Mouse (Mus musculus): ENCODE measurements around the gene Palb2. TPM values are rescaled to one million over a fixed set of nuclear protein-coding genes. Genes with fewer than 3 reads are reported as not detected.
"Not testable (repeated sequence)": the region's sequence is repeated elsewhere in the genome, so short reads cannot be mapped to it uniquely, and the experiment has no call there.

Palb2 gene
- polyA plus RNA-seq, 1 experiment from 2014 or later: 15.7 TPM

- Histone ChIP-seq H3K4me3 (no peak overlapping the region), H3K27ac (no peak overlapping the region), H3K9ac (no peak overlapping the region), H3K4me2 (no peak overlapping the region), H3K36me3 (ENCODE audit: poor library complexity, severe bottlenecking) (peaks cover 84% of the 10 kb centered on the region), H3K9me3 (replicated peaks) (no peaks in the 10 kb centered on the region), H3K4me1 (peaks cover 11% of the 10 kb centered on the region), H3K27me3 (no peaks in the 10 kb centered on the region)
- 95% methylated on average over 5 of the region's 5 CpGs for WGBS
- ATAC-seq: no peak
These were observed 5.4 kb upstream of the Palb2 start for GRCm38 (mm10) chr7:122138190-122138589.

GRCm38 (mm10) chr7:122137071-122137470, 4.3 kb upstream of the Palb2 start:
- no peak overlapping the region for H3K9ac ChIP-seq
- no peak for ATAC-seq
- H3K4me1 ChIP-seq: peaks cover 14% of the 10 kb centered on the region
- H3K36me3 ChIP-seq (ENCODE audit: poor library complexity, severe bottlenecking): peaks cover 75% of the 10 kb centered on the region
- no peak overlapping the region for H3K4me3 ChIP-seq
- H3K27ac ChIP-seq: no peak overlapping the region
- no peaks in the 10 kb centered on the region for H3K27me3 ChIP-seq
- no peaks in the 10 kb centered on the region for H3K9me3 ChIP-seq (replicated peaks)
- no peak overlapping the region for H3K4me2 ChIP-seq

GRCm38 (mm10) chr7:122135070-122135469, 2.3 kb upstream of the Palb2 start:
- Histone ChIP-seq H3K27me3 (no peaks in the 10 kb centered on the region), H3K4me1 (peaks cover 19% of the 10 kb centered on the region), H3K4me3 (no peak overlapping the region), H3K27ac (no peak overlapping the region), H3K9me3 (replicated peaks) (no peaks in the 10 kb centered on the region), H3K36me3 (ENCODE audit: poor library complexity, severe bottlenecking) (peaks cover 55% of the 10 kb centered on the region), H3K9ac (no peak overlapping the region), H3K4me2 (no peak overlapping the region)
- no peak for ATAC-seq
- WGBS: 71% methylated on average over 10 of the region's 10 CpGs

- peaks cover 43% of the 10 kb centered on the region for H3K36me3 ChIP-seq (ENCODE audit: poor library complexity, severe bottlenecking)
- 20% methylated on average over 8 of the region's 8 CpGs for WGBS
- peak overlapping the region; percentile 57; the same call in 1 of the 2 replicates for H3K27ac ChIP-seq
- peaks cover 19% of the 10 kb centered on the region for H3K4me1 ChIP-seq
- H3K27me3 ChIP-seq: no peaks in the 10 kb centered on the region
- no peak for ATAC-seq
- H3K4me2 ChIP-seq: peak overlapping the region; percentile 84
- H3K9ac ChIP-seq: peak overlapping the region; percentile 87
- H3K4me3 ChIP-seq: peak overlapping the region; percentile 93
- no peaks in the 10 kb centered on the region for H3K9me3 ChIP-seq (replicated peaks)
These were observed 497 bp upstream of the Palb2 start for GRCm38 (mm10) chr7:122133338-122133625.

GRCm38 (mm10) chr7:122131834-122132233, 951 bp downstream of the Palb2 start:
- Histone ChIP-seq H3K27me3 (no peaks in the 10 kb centered on the region), H3K9me3 (replicated peaks) (no peaks in the 10 kb centered on the region), H3K4me1 (peaks cover 19% of the 10 kb centered on the region), H3K27ac (no peak overlapping the region), H3K9ac (peak overlapping the region; percentile 87), H3K4me3 (peak overlapping the region; percentile 93), H3K4me2 (peak overlapping the region; percentile 84), H3K36me3 (ENCODE audit: poor library complexity, severe bottlenecking) (peaks cover 43% of the 10 kb centered on the region)
- ATAC-seq: no peak

GRCm38 (mm10) chr7:122126946-122127345, 5.8 kb downstream of the Palb2 start:
- Histone ChIP-seq H3K9ac (no peak overlapping the region), H3K4me2 (no peak overlapping the region), H3K27ac (no peak overlapping the region), H3K9me3 (replicated peaks) (no peaks in the 10 kb centered on the region), H3K4me3 (no peak overlapping the region), H3K27me3 (no peaks in the 10 kb centered on the region), H3K4me1 (peaks cover 4% of the 10 kb centered on the region; the same call in 1 of the 2 replicates), H3K36me3 (ENCODE audit: poor library complexity, severe bottlenecking) (peaks cover 46% of the 10 kb centered on the region)
- 96% methylated on average over 11 of the region's 11 CpGs for WGBS
- ATAC-seq: no peak

- no peak for ATAC-seq
- Histone ChIP-seq H3K27ac (no peak overlapping the region), H3K4me2 (no peak overlapping the region), H3K9ac (no peak overlapping the region), H3K36me3 (ENCODE audit: poor library complexity, severe bottlenecking) (peaks cover 56% of the 10 kb centered on the region), H3K4me3 (no peak overlapping the region), H3K4me1 (no peaks in the 10 kb centered on the region), H3K27me3 (no peaks in the 10 kb centered on the region), H3K9me3 (replicated peaks) (no peaks in the 10 kb centered on the region)
- 75% methylated on average over 8 of the region's 8 CpGs for WGBS
These were observed 7.1 kb downstream of the Palb2 start for GRCm38 (mm10) chr7:122125636-122126035.

- Histone ChIP-seq H3K27ac (no peak overlapping the region), H3K36me3 (ENCODE audit: poor library complexity, severe bottlenecking) (peaks cover 64% of the 10 kb centered on the region), H3K4me3 (no peak overlapping the region), H3K27me3 (no peaks in the 10 kb centered on the region), H3K9ac (no peak overlapping the region), H3K4me1 (no peaks in the 10 kb centered on the region), H3K4me2 (no peak overlapping the region), H3K9me3 (replicated peaks) (no peaks in the 10 kb centered on the region)
- no peak for ATAC-seq
- WGBS: 89% methylated on average over 4 of the region's 4 CpGs
These were observed 9.3 kb downstream of the Palb2 start for GRCm38 (mm10) chr7:122123518-122123917.

GRCm38 (mm10) chr7:122108206-122108605, 24.6 kb downstream of the Palb2 start:
- 96% methylated on average over 6 of the region's 6 CpGs for WGBS

GRCm38 (mm10) chr7:122101747-122102244, 31.0 kb downstream of the Palb2 start, which contains the start of gene Ndufab1:
TSS of gene Ndufab1 (minus strand) at chr7:122101886.
- Histone ChIP-seq H3K4me1 (peaks cover 11% of the 10 kb centered on the region), H3K4me2 (peak within 1 kb of the TSS; percentile 77), H3K4me3 (peak within 1 kb of the TSS; percentile 71), H3K27me3 (no peaks in the 10 kb centered on the region), H3K27ac (no peak within 1 kb of the TSS), H3K9ac (peak within 1 kb of the TSS; percentile 84), H3K36me3 (ENCODE audit: poor library complexity, severe bottlenecking) (peaks cover 22% of the 10 kb centered on the region), H3K9me3 (replicated peaks) (no peaks in the 10 kb centered on the region)
- ATAC-seq: peak; percentile 100
- under 1% methylated on average over 40 of the region's 43 CpGs for WGBS

More at GRCm38 (mm10) chr7:122108206-122108605, 24.6 kb downstream of the Palb2 start:
- no peaks in the 10 kb centered on the region for H3K27me3 ChIP-seq
- no peak overlapping the region for H3K4me3 ChIP-seq
- H3K9ac ChIP-seq: no peak overlapping the region
- H3K27ac ChIP-seq: no peak overlapping the region
- H3K4me1 ChIP-seq: no peaks in the 10 kb centered on the region
- H3K36me3 ChIP-seq (ENCODE audit: poor library complexity, severe bottlenecking): peaks cover 39% of the 10 kb centered on the region
- ATAC-seq: no peak
- H3K4me2 ChIP-seq: no peak overlapping the region
- H3K9me3 ChIP-seq (replicated peaks): no peaks in the 10 kb centered on the region

- 10% methylated on average over 28 of the region's 28 CpGs for WGBS
These were observed 31.6 kb downstream of the Palb2 start for GRCm38 (mm10) chr7:122101014-122101746.

GRCm38 (mm10) chr7:122099222-122099621, 33.6 kb downstream of the Palb2 start:
- WGBS: 65% methylated on average over 4 of the region's 4 CpGs
- Histone ChIP-seq H3K4me3 (no peak overlapping the region), H3K4me2 (no peak overlapping the region), H3K27ac (no peak overlapping the region), H3K36me3 (ENCODE audit: poor library complexity, severe bottlenecking) (peaks cover 44% of the 10 kb centered on the region), H3K9me3 (replicated peaks) (no peaks in the 10 kb centered on the region), H3K9ac (no peak overlapping the region), H3K27me3 (no peaks in the 10 kb centered on the region), H3K4me1 (peaks cover 11% of the 10 kb centered on the region)
- ATAC-seq: no peak

More at GRCm38 (mm10) chr7:122101014-122101746, 31.6 kb downstream of the Palb2 start:
- peak overlapping the region; percentile 84 for H3K9ac ChIP-seq
- H3K9me3 ChIP-seq (replicated peaks); H3K27me3 ChIP-seq; H3K27ac ChIP-seq: not testable (repeated sequence)
- H3K36me3 ChIP-seq (ENCODE audit: poor library complexity, severe bottlenecking): peaks cover 24% of the 10 kb centered on the region
- ATAC-seq: peak; percentile 68
- peak overlapping the region; percentile 77 for H3K4me2 ChIP-seq
- H3K4me1 ChIP-seq: peaks cover 11% of the 10 kb centered on the region
- H3K4me3 ChIP-seq: peak overlapping the region; percentile 71

- no peak overlapping the region for H3K9ac ChIP-seq
- H3K9me3 ChIP-seq (replicated peaks): no peaks in the 10 kb centered on the region
- peaks cover 11% of the 10 kb centered on the region for H3K4me1 ChIP-seq
- no peak overlapping the region for H3K4me2 ChIP-seq
- ATAC-seq: no peak
- no peaks in the 10 kb centered on the region for H3K27me3 ChIP-seq
- WGBS: 90% methylated on average over 3 of the region's 3 CpGs
- H3K27ac ChIP-seq: no peak overlapping the region
- no peak overlapping the region for H3K4me3 ChIP-seq
- peaks cover 53% of the 10 kb centered on the region for H3K36me3 ChIP-seq (ENCODE audit: poor library complexity, severe bottlenecking)
These were observed 34.8 kb downstream of the Palb2 start for GRCm38 (mm10) chr7:122098009-122098408.

Measured in forebrain, embryonic 13.5 days (tissue).